Mouse (Mus musculus) kidney, adult 11 months (tissue): ENCODE measurements at regions not wholly inside any gene's neighbourhood (a gene's known extent, or its start where the extent isn't known, plus 50 kb on each side); places are given as distances from the start of the nearest gene placed in this dataset.

Experiments
- DNase-seq: peaks from one replicate; pipeline ENCODE4 v3.0.0; 2022

GRCm38 (mm10) chr10:38147421-38147820 lies 674.2 kb downstream of the Rfpl4b start:
- DNase-seq: no peak

- no peak for DNase-seq
These were observed 682.4 kb downstream of the Rfpl4b start for GRCm38 (mm10) chr10:38139196-38139595.

GRCm38 (mm10) chr10:38121911-38122573 lies 699.5 kb downstream of the Rfpl4b start:
- DNase-seq: peak; percentile 2

- DNase-seq: no peak
These were observed 703.0 kb downstream of the Rfpl4b start for GRCm38 (mm10) chr10:38118601-38119000.

GRCm38 (mm10) chr10:38116516-38116915 lies 705.1 kb downstream of the Rfpl4b start:
- no peak for DNase-seq

- DNase-seq: no peak
These were observed 707.4 kb downstream of the Rfpl4b start for GRCm38 (mm10) chr10:38114194-38114593.

- DNase-seq: no peak
These were observed 713.0 kb downstream of the Rfpl4b start for GRCm38 (mm10) chr10:38108591-38108990.

GRCm38 (mm10) chr10:38103570-38103969 lies 718.0 kb downstream of the Rfpl4b start:
- no peak for DNase-seq

GRCm38 (mm10) chr10:38078521-38078920 lies 743.1 kb downstream of the Rfpl4b start:
- no peak for DNase-seq

- no peak for DNase-seq
These were observed 749.2 kb downstream of the Rfpl4b start for GRCm38 (mm10) chr10:38072394-38072793.

GRCm38 (mm10) chr10:38059050-38059449 lies 762.5 kb downstream of the Rfpl4b start:
- no peak for DNase-seq

- no peak for DNase-seq
These were observed 811.1 kb downstream of the Rfpl4b start for GRCm38 (mm10) chr10:38010452-38010851.

GRCm38 (mm10) chr10:37995691-37996445 lies 825.7 kb downstream of the Rfpl4b start:
- no peak for DNase-seq

- no peak for DNase-seq
These were observed 833.0 kb downstream of the Rfpl4b start for GRCm38 (mm10) chr10:37988297-37989263.

- no peak for DNase-seq
These were observed 840.3 kb upstream of the Marcks start for GRCm38 (mm10) chr10:37978899-37979539.

- DNase-seq: no peak
These were observed 821.3 kb upstream of the Marcks start for GRCm38 (mm10) chr10:37960051-37960450.

GRCm38 (mm10) chr10:37914780-37915179 lies 776.1 kb upstream of the Marcks start:
- no peak for DNase-seq

- no peak for DNase-seq
These were observed 772.9 kb upstream of the Marcks start for GRCm38 (mm10) chr10:37911669-37912068.

GRCm38 (mm10) chr10:37908276-37908675 lies 769.6 kb upstream of the Marcks start:
- DNase-seq: no peak

- no peak for DNase-seq
These were observed 769.0 kb upstream of the Marcks start for GRCm38 (mm10) chr10:37907731-37908130.

GRCm38 (mm10) chr10:37887961-37888360 lies 749.2 kb upstream of the Marcks start:
- DNase-seq: peak; percentile 3

GRCm38 (mm10) chr10:37880841-37881240 lies 742.1 kb upstream of the Marcks start:
- no peak for DNase-seq

GRCm38 (mm10) chr10:37873925-37874324 lies 735.2 kb upstream of the Marcks start:
- DNase-seq: no peak
